Mouse (Mus musculus) C2C12 (cell line): ENCODE measurements around the gene Tgfbr3. TPM values are rescaled to one million over a fixed set of nuclear protein-coding genes. Genes with fewer than 3 reads are reported as not detected.

ENCODE experiments used
- H3K27me3 ChIP-seq: one replicate; pipeline ENCODE4 v1.6.1; 2011; ENCODE audit not compliant: control insufficient read depth, insufficient read depth, insufficient read length
- H3K36me3 ChIP-seq: one replicate; pipeline ENCODE4 v1.6.1; 2011; ENCODE audit not compliant: control insufficient read depth, insufficient read depth
- H3K4me3 ChIP-seq: one replicate; pipeline ENCODE4 v1.5.1; 2011; ENCODE audit warnings: mild to moderate bottlenecking, control low read depth; ENCODE audit not compliant: poor library complexity, insufficient read depth, severe bottlenecking
- H3K79me2 ChIP-seq: one replicate; pipeline ENCODE4 v1.6.1; 2011; ENCODE audit not compliant: control insufficient read depth, insufficient read depth
- H3K79me3 ChIP-seq: one replicate; pipeline ENCODE4 v1.6.1; 2011; ENCODE audit warnings: low read depth, control low read depth
- H3ac ChIP-seq: one replicate; pipeline ENCODE3; 2011; ENCODE audit warnings: low read depth; ENCODE audit not compliant: control insufficient read depth, insufficient read length
- CEBPB ChIP-seq: IDR thresholded peaks from one replicate; pipeline ENCODE4 v1.6.1; 2011; ENCODE audit warnings: low read depth, mild to moderate bottlenecking, control low read depth, moderate library complexity
- CTCF ChIP-seq: IDR thresholded peaks from one replicate; pipeline ENCODE4 v1.5.1; 2011; ENCODE audit not compliant: control insufficient read depth, insufficient read depth, insufficient read length
- FOSL1 ChIP-seq: IDR thresholded peaks from one replicate; pipeline ENCODE4 v1.8.0; 2011; ENCODE audit warnings: mild to moderate bottlenecking, low read length; ENCODE audit not compliant: poor library complexity, insufficient read depth, severe bottlenecking
- MAX ChIP-seq: IDR thresholded peaks from one replicate; pipeline ENCODE4 v1.6.1; 2011; ENCODE audit warnings: mild to moderate bottlenecking, control low read depth
- MYOD1 ChIP-seq: IDR thresholded peaks from one replicate; pipeline ENCODE4 v1.6.1; 2011; ENCODE audit warnings: low read depth; ENCODE audit not compliant: control insufficient read depth, insufficient read length
- MYOG ChIP-seq: IDR thresholded peaks from one replicate; pipeline ENCODE4 v1.6.1; 2011; ENCODE audit not compliant: control insufficient read depth, insufficient read length; ENCODE audit errors: extremely low read depth
- USF1 ChIP-seq: IDR thresholded peaks from one replicate; pipeline ENCODE4 v1.6.1; 2011; ENCODE audit warnings: low read depth, mild to moderate bottlenecking, control low read depth, moderate library complexity
- polyA plus RNA-seq: library from polyadenylated mRNA; unstranded; fragments of >200 nt; fragmentation: generic; extraction: Trizol; gene quantifications from one replicate; pipeline ENCODE4 v1.2.1, GENCODE M21; 2012; ENCODE audit warnings: missing spikeins

Gene Tgfbr3
- polyA plus RNA-seq, 1 experiment = 0.20 TPM

DNA sequence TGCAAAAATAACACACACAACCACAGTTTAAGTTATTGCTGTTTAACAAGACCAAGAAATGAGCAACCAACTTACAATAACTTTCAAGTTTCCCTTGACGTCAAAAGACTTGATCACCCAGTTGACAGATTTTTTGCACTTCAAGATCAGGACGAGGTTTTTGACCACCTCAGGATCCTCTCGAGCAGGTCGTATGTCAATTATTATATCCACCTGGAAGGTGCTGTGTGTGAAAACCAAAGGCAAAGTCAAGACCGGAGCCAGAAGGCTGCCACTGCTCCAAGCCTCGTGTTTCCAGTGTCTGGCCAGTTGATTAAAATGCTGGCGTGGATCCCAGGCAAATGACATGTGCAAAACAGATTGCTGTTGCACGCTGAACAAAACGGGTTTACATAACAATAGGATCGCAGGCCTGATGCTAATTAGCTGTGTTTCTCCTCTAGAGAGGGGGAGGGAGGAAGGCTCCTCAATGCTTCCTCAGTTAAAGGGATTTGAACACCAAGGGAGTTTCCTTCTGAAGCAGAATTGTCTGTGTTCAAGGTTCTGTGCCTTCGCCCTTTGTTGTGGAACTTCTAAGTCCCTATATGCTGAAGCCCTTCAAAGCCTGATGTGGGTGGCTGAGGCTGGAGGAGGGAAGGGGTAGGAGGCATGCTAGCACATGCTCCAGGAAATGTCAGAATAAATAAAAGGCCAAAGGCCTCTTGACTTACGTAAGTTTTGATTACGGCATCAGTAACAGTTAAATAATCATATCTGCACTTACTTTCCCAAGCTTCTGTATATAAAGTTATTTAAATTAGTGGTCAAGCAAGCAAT, 141.3 kb downstream of the Tgfbr3 start:
- TF ChIP-seq FOSL1 = no peak
- no peak for TF ChIP-seq CEBPB
- TF ChIP-seq CTCF = no peak
- no peak for TF ChIP-seq MYOG
- no peak for TF ChIP-seq MYOD1
- no peak for TF ChIP-seq USF1
- TF ChIP-seq MAX = no peak

DNA sequence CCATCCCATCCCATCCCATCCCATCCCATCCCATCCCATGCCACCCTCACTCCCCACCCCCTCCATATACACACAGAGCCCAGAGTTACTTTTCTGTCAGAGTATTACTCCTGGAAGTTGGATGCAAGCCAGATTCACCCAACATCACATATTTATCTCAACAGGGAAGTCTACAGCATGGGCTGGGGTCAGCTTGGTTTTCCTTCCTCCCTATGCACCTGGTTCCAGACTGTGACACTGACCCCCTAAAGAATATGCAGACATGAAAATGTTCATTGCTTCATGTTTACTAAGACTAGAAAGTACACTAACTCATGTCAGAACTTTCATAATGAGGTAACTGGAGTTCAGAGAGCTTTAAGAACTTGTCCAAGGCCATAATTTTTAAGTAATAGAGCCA, 142.0 kb downstream of the Tgfbr3 start:
- Histone ChIP-seq H3K36me3 (no peaks in the 10 kb centered on the region), H3K79me3 (no peaks in the 10 kb centered on the region), H3K27me3 (peaks cover 46% of the 10 kb centered on the region), H3K4me3 (no peak overlapping the region), H3ac (no peak overlapping the region), H3K79me2 (no peaks in the 10 kb centered on the region)
- TF ChIP-seq MYOD1 (no peak), CEBPB (no peak), FOSL1 (no peak), MYOG (no peak), CTCF (no peak), MAX (no peak), USF1 (no peak)

More for the DNA sequence above, 141.3 kb downstream of the Tgfbr3 start:
- Histone ChIP-seq H3K27me3 (peaks cover 48% of the 10 kb centered on the region), H3K4me3 (no peak overlapping the region), H3K79me3 (no peaks in the 10 kb centered on the region), H3ac (no peak overlapping the region), H3K36me3 (no peaks in the 10 kb centered on the region), H3K79me2 (no peaks in the 10 kb centered on the region)

DNA sequence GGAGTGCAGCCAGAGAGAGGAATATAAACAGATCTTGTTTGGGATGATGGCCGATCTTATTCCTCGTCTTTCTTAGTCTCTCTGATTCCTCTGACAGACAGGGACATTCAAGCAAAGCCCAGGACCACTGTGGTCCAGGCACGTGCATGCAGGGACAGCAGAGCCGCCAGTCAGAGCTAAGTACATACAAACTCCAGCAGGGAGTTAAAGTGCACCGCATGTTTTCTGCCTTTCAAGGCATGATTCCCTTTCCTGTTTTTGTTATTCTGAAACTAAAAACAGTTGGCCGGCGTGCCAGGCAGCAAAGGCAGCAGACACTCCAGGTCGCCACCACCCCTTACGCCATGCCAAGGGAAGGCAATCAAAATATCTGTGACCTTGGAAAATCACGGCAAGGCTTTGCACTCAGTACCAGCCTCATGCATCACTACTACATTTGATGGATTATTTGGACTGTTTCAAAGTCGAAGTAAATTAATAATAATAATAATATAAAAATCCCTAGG, 143.3 kb downstream of the Tgfbr3 start:
- no peak for TF ChIP-seq FOSL1
- no peak for TF ChIP-seq CEBPB
- TF ChIP-seq MYOD1 = no peak
- TF ChIP-seq CTCF = no peak
- no peak for TF ChIP-seq MYOG
- TF ChIP-seq USF1 = no peak
- no peak for TF ChIP-seq MAX
- H3ac ChIP-seq = no peak overlapping the region
- H3K79me3 ChIP-seq = no peaks in the 10 kb centered on the region
- peaks cover 42% of the 10 kb centered on the region for H3K27me3 ChIP-seq
- H3K79me2 ChIP-seq = no peaks in the 10 kb centered on the region
- no peaks in the 10 kb centered on the region for H3K36me3 ChIP-seq
- H3K4me3 ChIP-seq = no peak overlapping the region

DNA sequence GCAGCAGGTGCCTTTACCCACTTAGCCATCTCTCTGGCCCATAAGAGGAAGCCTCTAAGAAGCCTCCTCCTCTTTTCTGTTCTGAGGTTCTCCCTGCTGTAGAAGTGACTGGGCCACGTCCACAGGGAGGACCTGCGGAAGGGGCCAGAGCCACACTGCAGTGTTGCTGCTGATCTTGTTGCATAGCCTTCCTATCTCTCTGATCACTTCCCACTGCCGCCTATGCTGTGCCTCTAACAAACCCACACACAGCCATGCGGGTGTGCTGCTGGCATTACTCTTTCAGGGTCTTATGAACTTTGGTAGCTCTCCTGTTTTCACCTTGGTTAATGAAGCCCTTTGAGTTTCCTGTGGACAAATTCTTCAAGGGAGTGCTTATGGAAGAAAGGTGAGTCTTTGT, 144.3 kb downstream of the Tgfbr3 start:
- H3ac ChIP-seq = no peak overlapping the region
- H3K79me3 ChIP-seq = no peaks in the 10 kb centered on the region
- no peak overlapping the region for H3K4me3 ChIP-seq
- TF ChIP-seq MYOD1 (no peak), CTCF (no peak), MAX (no peak), MYOG (no peak), CEBPB (no peak), USF1 (no peak), FOSL1 (no peak)
- no peaks in the 10 kb centered on the region for H3K79me2 ChIP-seq
- H3K36me3 ChIP-seq = no peaks in the 10 kb centered on the region
- peaks cover 42% of the 10 kb centered on the region for H3K27me3 ChIP-seq

DNA sequence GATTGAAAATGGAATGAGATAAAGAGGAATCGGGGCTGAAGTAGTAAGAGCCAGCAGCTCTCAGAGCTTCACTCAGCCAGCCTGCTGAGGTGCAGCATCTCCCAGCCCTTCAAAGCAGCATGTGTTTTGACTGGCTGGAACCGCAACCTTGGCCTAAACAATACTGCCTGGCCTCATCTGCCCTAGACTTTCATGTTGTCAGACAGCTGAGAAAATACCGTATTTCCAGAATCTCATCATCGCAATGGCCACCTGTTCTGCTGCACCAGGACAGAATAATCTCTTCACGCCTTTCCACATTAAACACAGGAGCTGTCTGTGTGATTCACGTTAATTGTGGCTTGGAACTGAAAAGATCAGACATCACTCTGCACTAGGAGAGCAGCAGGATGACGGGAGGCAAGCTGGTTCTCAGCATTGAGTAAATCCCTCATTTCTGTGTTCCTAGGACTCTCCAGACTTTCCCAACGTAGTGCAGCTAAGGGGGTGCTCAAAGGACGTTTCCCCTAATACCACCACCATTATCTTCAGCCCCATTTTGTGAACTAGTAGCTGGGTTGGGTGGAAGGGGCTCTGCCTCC, 145.1 kb downstream of the Tgfbr3 start:
- Histone ChIP-seq H3ac (no peak overlapping the region), H3K27me3 (peaks cover 39% of the 10 kb centered on the region), H3K4me3 (no peak overlapping the region), H3K79me2 (no peaks in the 10 kb centered on the region), H3K36me3 (no peaks in the 10 kb centered on the region), H3K79me3 (no peaks in the 10 kb centered on the region)
- TF ChIP-seq FOSL1 (no peak), USF1 (no peak), MYOG (no peak), CTCF (no peak), MAX (no peak), MYOD1 (peak; percentile 68), CEBPB (no peak)

DNA sequence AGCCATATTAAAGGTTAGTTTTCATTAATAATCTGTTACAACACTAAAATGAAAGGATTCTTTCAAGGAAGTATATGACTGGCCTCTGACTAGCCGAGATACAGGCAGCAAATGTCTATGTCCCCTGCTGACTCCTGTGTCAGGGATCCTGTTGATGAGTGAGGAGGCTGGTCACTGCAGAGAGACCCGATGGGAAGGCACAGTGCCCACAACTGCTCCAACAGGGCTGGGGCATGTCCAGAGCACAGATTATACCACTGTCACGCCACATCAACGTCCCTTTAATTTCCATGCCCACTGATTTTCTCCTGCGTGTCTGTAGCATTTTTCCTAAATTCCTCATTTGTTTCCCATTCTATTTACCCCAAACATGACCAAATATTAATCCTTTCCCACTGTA, 146.0 kb downstream of the Tgfbr3 start:
- Histone ChIP-seq H3K27me3 (peaks cover 39% of the 10 kb centered on the region), H3ac (no peak overlapping the region), H3K4me3 (no peak overlapping the region), H3K79me2 (no peaks in the 10 kb centered on the region), H3K36me3 (no peaks in the 10 kb centered on the region), H3K79me3 (no peaks in the 10 kb centered on the region)
- no peak for TF ChIP-seq MYOG
- TF ChIP-seq MAX = no peak
- TF ChIP-seq CEBPB = no peak
- no peak for TF ChIP-seq FOSL1
- no peak for TF ChIP-seq MYOD1
- no peak for TF ChIP-seq CTCF
